Mouse (Mus musculus) CH12.LX (cell line): ENCODE data around the gene Rpl35. TPM values are rescaled to one million over a fixed set of nuclear protein-coding genes. Genes with fewer than 3 reads are reported as not detected.
A peak's percentile ranks its signal among the peaks of the same experiment; 100 is the strongest.

ENCODE experiments used
- DNase-seq: peaks from one replicate; pipeline ENCODE4 v3.0.0-alpha.2; 2013; ENCODE audit errors: extremely low read depth
- H3K27ac ChIP-seq: 2 replicates; pipeline ENCODE4 v1.5.1; 2012; ENCODE audit warnings: low read depth, mild to moderate bottlenecking, control low read depth, moderate library complexity; ENCODE audit not compliant: insufficient read depth
- H3K27me3 ChIP-seq: replicated peaks from 2 replicates; pipeline ENCODE3; 2012; ENCODE audit warnings: inconsistent platforms
- H3K36me3 ChIP-seq, 2 experiments: replicated peaks in 1 of 2; 2 replicates each; pipeline versions ENCODE3 to v1.6.1; 2012; ENCODE audit warnings: inconsistent platforms in 1 of 2, low read length in 1 of 2, mild to moderate bottlenecking in 1 of 2, mixed read lengths in 1 of 2, moderate library complexity in 1 of 2; ENCODE audit not compliant: control insufficient read depth in 1 of 2, insufficient read depth in 1 of 2
- H3K4me1 ChIP-seq, 2 experiments: 2 replicates each; pipeline ENCODE4 v1.6.1; 2012; ENCODE audit warnings: inconsistent platforms in 1 of 2, moderate library complexity in 1 of 2; ENCODE audit not compliant: insufficient read depth in 2 of 2, control insufficient read depth in 1 of 2
- H3K4me2 ChIP-seq: 2 replicates; pipeline ENCODE4 v1.6.1; 2012; ENCODE audit warnings: low read depth, mild to moderate bottlenecking, control low read depth; ENCODE audit not compliant: poor library complexity, insufficient read depth, severe bottlenecking
- H3K4me3 ChIP-seq, 3 experiments: fragments of 150-350 bp in 1 of 3; sonication (generic) in 1 of 3; replicated peaks in 1 of 3; 2 replicates each; pipeline versions ENCODE3 to v1.5.1; 2011 to 2012; ENCODE audit warnings: low read depth in 2 of 3, low read length in 2 of 3, mild to moderate bottlenecking in 2 of 3, moderate library complexity in 2 of 3, control low read depth in 1 of 3, improper control_type of control experiment in 1 of 3, inconsistent platforms in 1 of 3, mixed read lengths in 1 of 3; ENCODE audit not compliant: poor library complexity in 1 of 3
- H3K79me2 ChIP-seq: replicated peaks from 2 replicates; pipeline ENCODE4 v1.6.1; 2012; ENCODE audit warnings: mild to moderate bottlenecking, moderate library complexity; ENCODE audit not compliant: control insufficient read depth, poor library complexity, insufficient read depth, severe bottlenecking; ENCODE audit errors: extremely low read depth
- H3K9ac ChIP-seq: 2 replicates; pipeline ENCODE4 v1.6.1; 2012; ENCODE audit warnings: low read depth, mild to moderate bottlenecking, control low read depth, moderate library complexity; ENCODE audit not compliant: insufficient read depth
- H3K9me3 ChIP-seq: replicated peaks from 2 replicates; pipeline ENCODE3; 2012; ENCODE audit warnings: low read length, inconsistent platforms, mixed read lengths
- CHD2 ChIP-seq: IDR thresholded peaks from 2 replicates; pipeline ENCODE4 v1.6.1; 2011; ENCODE audit warnings: low read length, improper control_type of control experiment
- ELF1 ChIP-seq: IDR thresholded peaks from 2 replicates; pipeline ENCODE4 v1.6.1; 2014; ENCODE audit warnings: low read depth, mild to moderate bottlenecking, inconsistent platforms, low read length, improper control_type of control experiment
- ETS1 ChIP-seq: conservative IDR thresholded peaks from 2 replicates; pipeline ENCODE4 v1.6.1; 2012; ENCODE audit warnings: low read depth, mild to moderate bottlenecking, inconsistent platforms, low read length, improper control_type of control experiment, moderate library complexity
- HCFC1 ChIP-seq: IDR thresholded peaks from 2 replicates; pipeline ENCODE4 v1.6.1; 2012; ENCODE audit warnings: low read depth, mild to moderate bottlenecking, inconsistent platforms, low read length, improper control_type of control experiment
- IRF4 ChIP-seq: IDR thresholded peaks from 2 replicates; pipeline ENCODE4 v1.6.1; 2014; ENCODE audit warnings: low read depth, mild to moderate bottlenecking, inconsistent platforms, low read length, improper control_type of control experiment
- JUND ChIP-seq: conservative IDR thresholded peaks from 2 replicates; pipeline ENCODE4 v1.6.1; 2011; ENCODE audit warnings: low read depth, low read length, improper control_type of control experiment
- KAT2A ChIP-seq: IDR thresholded peaks from 2 replicates; pipeline ENCODE4 v1.6.1; 2012; ENCODE audit warnings: low read length, improper control_type of control experiment, inconsistent platforms; ENCODE audit not compliant: insufficient replicate concordance
- MAFK ChIP-seq: IDR thresholded peaks from 2 replicates; pipeline ENCODE4 v1.6.1; 2011; ENCODE audit warnings: low read length, improper control_type of control experiment; ENCODE audit not compliant: insufficient replicate concordance
- MAZ ChIP-seq: IDR thresholded peaks from 2 replicates; pipeline ENCODE4 v1.6.1; 2012; ENCODE audit warnings: low read depth, mild to moderate bottlenecking, inconsistent platforms, low read length, improper control_type of control experiment, moderate library complexity
- MYC ChIP-seq: IDR thresholded peaks from 2 replicates; pipeline ENCODE4 v1.6.1; 2011; ENCODE audit warnings: low read depth, mild to moderate bottlenecking, improper control_type of control experiment, low read length
- NELFE ChIP-seq: IDR thresholded peaks from 2 replicates; pipeline ENCODE4 v1.6.1; 2011; ENCODE audit warnings: low read depth, low read length, improper control_type of control experiment
- NRF1 ChIP-seq: IDR thresholded peaks from 2 replicates; pipeline ENCODE4 v1.6.1; 2014; ENCODE audit warnings: low read depth, mild to moderate bottlenecking, inconsistent platforms, low read length, improper control_type of control experiment, moderate library complexity
- PAX5 ChIP-seq: IDR thresholded peaks from 2 replicates; pipeline ENCODE4 v1.6.1; 2012; ENCODE audit warnings: low read length, inconsistent platforms, mixed read lengths
- POLR2A ChIP-seq: IDR thresholded peaks from 2 replicates; pipeline ENCODE4 v1.6.1; 2011; ENCODE audit warnings: low read depth, mild to moderate bottlenecking, improper control_type of control experiment, low read length
- POLR2AphosphoS2 ChIP-seq: IDR thresholded peaks from 2 replicates; pipeline ENCODE4 v1.6.1; 2011; ENCODE audit warnings: low read depth, low read length, improper control_type of control experiment
- RCOR1 ChIP-seq: conservative IDR thresholded peaks from 2 replicates; pipeline ENCODE4 v1.6.1; 2012; ENCODE audit warnings: low read depth, mild to moderate bottlenecking, inconsistent platforms, low read length, improper control_type of control experiment
- SMC3 ChIP-seq: IDR thresholded peaks from 2 replicates; pipeline ENCODE4 v1.6.1; 2011; ENCODE audit warnings: low read depth, low read length, improper control_type of control experiment
- TBP ChIP-seq: conservative IDR thresholded peaks from 2 replicates; pipeline ENCODE4 v1.6.1; 2011; ENCODE audit warnings: low read depth, low read length, improper control_type of control experiment
- TCF12 ChIP-seq: IDR thresholded peaks from 2 replicates; pipeline ENCODE4 v1.6.1; 2014; ENCODE audit warnings: low read depth, mild to moderate bottlenecking, inconsistent platforms, low read length, improper control_type of control experiment
- UBTF ChIP-seq: IDR thresholded peaks from 2 replicates; pipeline ENCODE4 v1.6.1; 2012; ENCODE audit warnings: low read depth, mild to moderate bottlenecking, inconsistent platforms, low read length, improper control_type of control experiment, moderate library complexity
- USF2 ChIP-seq: conservative IDR thresholded peaks from 2 replicates; pipeline ENCODE4 v1.6.1; 2011; ENCODE audit warnings: low read depth, low read length, improper control_type of control experiment
- ZMIZ1 ChIP-seq: IDR thresholded peaks from 2 replicates; pipeline ENCODE4 v1.6.1; 2012; ENCODE audit warnings: low read depth, mild to moderate bottlenecking, inconsistent platforms, low read length, improper control_type of control experiment
- dilution Hi-C: fragments of 300-500 bp; cut with MboI; formaldehyde crosslinking; loops from 2 replicates; pipeline ENCODE4 v1.14.3; 2020; ENCODE audit warnings: low sequenced_read_pairs; ENCODE audit not compliant: extremely low pct_unique_long_range_greater_than_20kb, extremely low pct_ligation_motif_present
- in situ Hi-C: fragments of 300-500 bp; cut with MboI; formaldehyde crosslinking; loops from 3 replicates; pipeline ENCODE4 v1.14.3; 2019; ENCODE audit warnings: low sequenced_read_pairs, low pct_ligation_motif_present, low pct_unique_long_range_greater_than_20kb, mixed read lengths
- polyA plus RNA-seq: library from polyadenylated mRNA; unstranded; fragments of >175 nt; gene quantifications from 2 replicates; pipeline ENCODE4 v1.2.1, GENCODE M21; 2012; ENCODE audit warnings: low read depth; ENCODE audit not compliant: insufficient read length
- total RNA-seq, 2 experiments: library from RNA; depleted of rRNA; stranded (reverse); fragments of 300-350 nt in 1 of 2; fragments of >200 nt in 1 of 2; gene quantifications; 2 replicates each; pipeline ENCODE4 v1.2.3; 2012 to 2014

The Rpl35 gene
- total and polyA plus RNA-seq, 3 experiments, result 649 to 2,171 (median 976) TPM

- peaks cover 43 to 78% of the 10 kb centered on the region in 2 experiments for H3K36me3 ChIP-seq
- no peak overlapping the region for H3K9ac ChIP-seq
- H3K27ac ChIP-seq, result no peak overlapping the region
- no peaks in the 10 kb centered on the region for H3K27me3 ChIP-seq
- H3K79me2 ChIP-seq, result no peaks in the 10 kb centered on the region
- dilution Hi-C loops (no loop called here), in situ Hi-C loops (no loop called here)
- no peak for DNase-seq
- H3K4me2 ChIP-seq, result no peak overlapping the region
- no peaks in the 10 kb centered on the region for H3K9me3 ChIP-seq
- TF ChIP-seq POLR2AphosphoS2, result no peak
- TF ChIP-seq MYC, result no peak
- no peak for TF ChIP-seq TCF12
- no peak for TF ChIP-seq MAFK
- TF ChIP-seq CHD2, result no peak
- TF ChIP-seq UBTF, result no peak
- no peak for TF ChIP-seq SMC3
- no peak for TF ChIP-seq ZMIZ1
- no peak for TF ChIP-seq NRF1
- TF ChIP-seq RCOR1, result no peak
- no peak for TF ChIP-seq KAT2A
- no peak for TF ChIP-seq NELFE
- no peak for TF ChIP-seq PAX5
- TF ChIP-seq HCFC1, result no peak
- TF ChIP-seq POLR2A, result no peak
- no peak for TF ChIP-seq TBP
- TF ChIP-seq MAZ, result no peak
- TF ChIP-seq USF2, result no peak
- no peak for TF ChIP-seq ELF1
- no peak for TF ChIP-seq IRF4
- TF ChIP-seq, all 38 proteins: peak for 0
- Histone ChIP-seq H3K4me3 (no peak overlapping the region), H3K4me1 (peaks cover 0 to 3% of the 10 kb centered on the region in 2 experiments; a peak in 2 of 4 replicates)
These were observed 26.2 kb upstream of the Rpl35 start for GRCm38 (mm10) chr2:39031611-39032010.

- H3K79me2 ChIP-seq, result no peaks in the 10 kb centered on the region; the same call in 1 of the 2 replicates
- H3K36me3 ChIP-seq, result peaks cover 70 to 84% of the 10 kb centered on the region in 2 experiments
- H3K27ac ChIP-seq, result peak overlapping the region; percentile 78
- TF ChIP-seq ETS1 (peak; percentile 44), JUND (no peak)
- peak; percentile 56 for DNase-seq
- H3K9ac ChIP-seq, result no peak overlapping the region
- no peaks in the 10 kb centered on the region for H3K9me3 ChIP-seq
- H3K4me1 ChIP-seq, result peaks cover 14 to 79% of the 10 kb centered on the region in 2 experiments
- H3K4me3 ChIP-seq, result no peak overlapping the region
- dilution Hi-C loops, result no loop called here
- no peaks in the 10 kb centered on the region for H3K27me3 ChIP-seq
- H3K4me2 ChIP-seq, result no peak overlapping the region
- in situ Hi-C loops, result no loop called here
These were observed 14.6 kb upstream of the Rpl35 start for GRCm38 (mm10) chr2:39020004-39020403.
